Mouse (Mus musculus) heart, embryonic 10.5 days (tissue): ENCODE data around the gene BC048562. TPM values are rescaled to one million over a fixed set of nuclear protein-coding genes. Genes with fewer than 3 reads are reported as not detected.

Source experiments
- DNase-seq: peaks from one replicate; pipeline ENCODE4 v3.0.0-alpha.2; 2017; ENCODE audit warnings: low spot score
- H3K27ac ChIP-seq: fragments of 300-500 bp; sonication (generic); 2 replicates; pipeline ENCODE4 v1.5.1; 2016; ENCODE audit warnings: mild to moderate bottlenecking
- H3K27me3 ChIP-seq: fragments of 300-500 bp; sonication (generic); 2 replicates; pipeline ENCODE4 v1.6.1; 2016; ENCODE audit warnings: mild to moderate bottlenecking; ENCODE audit not compliant: poor library complexity, insufficient read depth, severe bottlenecking
- H3K36me3 ChIP-seq: fragments of 300-500 bp; sonication (generic); 2 replicates; pipeline ENCODE4 v1.6.1; 2016; ENCODE audit warnings: mild to moderate bottlenecking, moderate library complexity
- H3K4me1 ChIP-seq: fragments of 300-500 bp; sonication (generic); 2 replicates; pipeline ENCODE4 v1.6.1; 2016; ENCODE audit warnings: mild to moderate bottlenecking
- H3K4me3 ChIP-seq: fragments of 300-500 bp; sonication (generic); 2 replicates; pipeline ENCODE4 v1.5.1; 2016; ENCODE audit warnings: mild to moderate bottlenecking, moderate library complexity
- H3K9me3 ChIP-seq: fragments of 300-500 bp; sonication (generic); 2 replicates; pipeline ENCODE4 v1.6.1; 2016; ENCODE audit warnings: mild to moderate bottlenecking, moderate library complexity
- WGBS: fragments of 180-500 bp; shearing (Covaris S2); methylation state at CpG from one replicate; pipeline ENCODE4 v1.1.7; 2016; 5-methylcytosine and 5-hydroxymethylcytosine counted together
- polyA plus RNA-seq: library from polyadenylated mRNA; unstranded; fragments of >200 nt; fragmentation: Nextera tagmentation; extraction: Ambion mirVana; gene quantifications from 2 replicates; pipeline ENCODE4 v1.2.1, GENCODE M21; 2016

The BC048562 gene
- polyA plus RNA-seq, 1 experiment from 2014 or later, result not detected

- Histone ChIP-seq H3K36me3 (no peaks in the 10 kb centered on the region), H3K9me3 (no peaks in the 10 kb centered on the region), H3K4me3 (no peak overlapping the region), H3K27ac (no peak overlapping the region), H3K4me1 (no peaks in the 10 kb centered on the region), H3K27me3 (no peaks in the 10 kb centered on the region)
- 64% methylated on average over 1 of the region's 1 CpGs for WGBS
- DNase-seq, result no peak
Observed at GRCm38 (mm10) chr9:108412221-108412620, 24.1 kb upstream of the BC048562 start.

DNA sequence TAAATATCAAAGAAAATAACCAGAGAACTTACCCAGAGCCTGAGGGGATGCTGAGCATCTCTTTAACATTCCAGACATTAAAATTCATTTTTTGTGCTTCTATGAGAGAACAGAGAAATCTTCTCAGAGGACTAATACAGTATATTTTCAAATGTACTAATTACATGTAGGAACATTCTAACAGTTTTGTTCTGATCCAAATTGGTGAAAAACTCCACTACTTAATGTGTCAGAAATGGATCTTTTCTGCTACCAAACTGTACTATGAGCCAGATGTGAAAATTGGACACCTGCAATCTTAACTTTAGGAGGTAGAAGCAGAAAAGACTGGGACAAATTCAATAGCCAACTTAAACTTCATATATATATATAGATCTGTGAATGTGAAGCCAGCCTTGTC lies 7.9 kb upstream of the BC048562 start, which contains the start of gene Ccdc36:
Ccdc36 (minus strand) TSS at position 101 of the 400 bp plus-strand sequence.
- Histone ChIP-seq H3K27me3 (no peaks in the 10 kb centered on the region; the same call in 1 of the 2 replicates), H3K36me3 (no peaks in the 10 kb centered on the region), H3K9me3 (no peaks in the 10 kb centered on the region), H3K27ac (no peak within 1 kb of the TSS), H3K4me1 (no peaks in the 10 kb centered on the region), H3K4me3 (no peak within 1 kb of the TSS)
- DNase-seq, result no peak

DNA sequence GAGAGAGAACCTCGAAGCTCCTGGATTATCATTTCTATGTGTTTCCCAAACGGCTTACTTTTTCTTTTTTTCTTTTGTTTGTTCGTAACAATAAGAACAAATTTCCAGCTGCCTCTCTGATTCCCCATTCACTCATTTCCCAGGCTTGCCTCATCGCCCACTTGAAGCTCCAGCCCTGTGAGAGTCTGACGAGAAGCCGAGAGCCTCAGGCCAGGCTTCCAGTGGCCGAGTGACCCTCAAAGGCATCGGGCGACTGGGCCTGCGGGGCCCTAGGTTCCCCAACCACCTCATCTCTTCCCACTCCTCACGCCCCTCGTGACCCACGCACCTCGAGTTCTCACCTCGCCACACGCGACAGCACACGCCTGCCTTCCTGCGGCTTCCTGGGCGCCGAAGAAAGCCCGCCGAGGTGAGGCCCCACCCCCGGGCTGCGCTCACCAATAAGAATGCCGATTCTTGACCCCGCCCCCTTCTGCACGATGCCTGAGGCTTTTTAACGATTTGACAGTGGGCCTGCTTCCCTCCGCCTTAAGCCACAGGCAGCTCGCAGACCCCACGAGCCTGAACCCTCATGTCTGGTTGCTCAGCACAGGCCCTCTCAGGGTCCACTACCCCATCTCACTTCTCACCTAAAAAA lies 4.7 kb upstream of the BC048562 start:
- 40% methylated on average over 32 of the region's 32 CpGs for WGBS
- Histone ChIP-seq H3K9me3 (no peaks in the 10 kb centered on the region), H3K36me3 (no peaks in the 10 kb centered on the region), H3K4me1 (no peaks in the 10 kb centered on the region), H3K4me3 (peak overlapping the region; percentile 48), H3K27ac (0 out of 2 replicates have a peak overlapping the region, but pooled peaks have one; percentile 37), H3K27me3 (no peaks in the 10 kb centered on the region; the same call in 1 of the 2 replicates)
- peak; percentile 84 for DNase-seq

DNA sequence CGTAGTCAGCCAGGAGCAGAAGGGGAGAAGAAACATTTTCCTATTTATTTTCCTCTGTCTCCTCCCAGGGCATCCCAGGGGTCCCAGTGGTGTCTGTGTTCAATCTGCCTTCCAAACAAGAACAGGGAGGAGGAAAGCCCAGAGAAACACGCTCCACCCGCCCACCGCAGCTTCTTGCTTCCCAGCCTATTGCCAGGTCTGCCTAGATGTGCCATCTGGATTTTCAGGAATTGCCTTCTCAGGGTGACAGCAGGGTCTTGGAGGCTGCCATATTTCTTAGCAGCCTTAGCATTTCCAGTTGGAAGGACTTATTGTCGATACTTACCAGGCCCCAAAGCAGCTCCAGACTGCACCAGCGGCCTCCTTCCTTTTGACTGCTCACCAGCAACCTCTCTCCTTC lies 2.9 kb downstream of the BC048562 start:
- H3K9me3 ChIP-seq, result no peaks in the 10 kb centered on the region
- DNase-seq, result no peak
- 84% methylated on average over 6 of the region's 6 CpGs for WGBS
- no peak overlapping the region for H3K4me3 ChIP-seq
- peaks cover 14% of the 10 kb centered on the region; the same call in 1 of the 2 replicates for H3K4me1 ChIP-seq
- no peaks in the 10 kb centered on the region for H3K27me3 ChIP-seq
- no peak overlapping the region for H3K27ac ChIP-seq
- H3K36me3 ChIP-seq, result no peaks in the 10 kb centered on the region

DNA sequence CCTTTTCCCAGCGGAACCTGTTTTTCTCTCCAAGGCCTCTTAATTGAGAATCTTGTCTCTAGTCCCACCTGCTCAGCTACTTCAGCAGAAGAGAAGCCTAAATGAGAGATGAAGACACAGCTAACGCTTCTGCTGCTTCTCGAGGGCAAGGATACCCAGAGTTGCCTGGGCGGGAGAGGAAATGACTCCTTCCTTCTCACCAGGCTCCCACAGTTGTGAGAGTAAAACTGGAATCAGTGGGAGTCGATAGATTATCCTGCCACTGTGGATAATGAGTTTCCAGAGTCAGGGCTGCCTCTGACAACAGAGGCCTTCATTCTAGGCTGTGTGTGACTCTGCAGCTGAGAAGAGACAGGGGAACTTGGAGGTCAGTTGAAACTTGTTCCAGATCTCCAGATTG lies 4.2 kb downstream of the BC048562 start:
- Histone ChIP-seq H3K27ac (peak overlapping the region; percentile 18), H3K36me3 (no peaks in the 10 kb centered on the region), H3K4me3 (no peak overlapping the region), H3K4me1 (peaks cover 15% of the 10 kb centered on the region; the same call in 1 of the 2 replicates), H3K9me3 (no peaks in the 10 kb centered on the region), H3K27me3 (no peaks in the 10 kb centered on the region)
- WGBS, result 58% methylated on average over 5 of the region's 5 CpGs
- peak; percentile 45 for DNase-seq

DNA sequence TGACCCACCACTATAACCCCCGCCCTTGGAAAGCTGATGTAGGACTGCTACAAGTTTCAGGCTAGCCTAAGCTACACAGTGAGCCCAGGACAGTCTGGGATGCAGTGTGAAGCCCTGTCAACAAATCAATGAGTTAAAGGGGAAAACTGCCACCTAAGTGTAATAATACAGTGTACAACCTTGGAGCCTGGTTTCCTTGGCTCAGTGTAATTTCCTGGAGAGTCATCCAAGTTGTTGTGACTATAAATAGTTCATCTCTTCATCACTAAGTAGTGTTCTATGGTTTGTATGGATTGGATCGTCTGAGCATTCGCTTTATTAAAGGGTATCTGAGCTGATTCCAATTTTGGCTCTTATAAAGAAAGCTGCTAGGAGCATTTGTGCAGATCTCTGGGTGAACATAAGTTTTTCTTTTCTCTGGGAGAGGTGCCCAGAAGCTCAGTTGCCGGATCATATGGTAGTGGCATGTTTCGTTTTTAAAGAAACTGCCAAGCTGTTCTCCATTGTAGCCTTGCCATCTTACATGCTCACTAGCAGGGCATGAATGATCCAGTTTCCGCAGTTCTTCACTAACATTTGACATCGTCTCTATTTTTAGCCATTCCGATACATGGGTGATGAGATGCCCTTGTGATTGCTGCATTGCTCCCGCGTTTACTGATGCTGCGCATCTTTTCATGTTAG lies 5.1 kb downstream of the BC048562 start:
- Histone ChIP-seq H3K4me1 (peaks cover 20% of the 10 kb centered on the region; the same call in 1 of the 2 replicates), H3K9me3 (no peaks in the 10 kb centered on the region), H3K27me3 (no peaks in the 10 kb centered on the region), H3K27ac (no peak overlapping the region), H3K4me3 (no peak overlapping the region), H3K36me3 (no peaks in the 10 kb centered on the region)
- DNase-seq, result no peak
- 75% methylated on average over 11 of the region's 11 CpGs for WGBS

- 55% methylated on average over 9 of the region's 9 CpGs for WGBS
Observed at GRCm38 (mm10) chr9:108445125-108445524, 8.8 kb downstream of the BC048562 start.

DNA sequence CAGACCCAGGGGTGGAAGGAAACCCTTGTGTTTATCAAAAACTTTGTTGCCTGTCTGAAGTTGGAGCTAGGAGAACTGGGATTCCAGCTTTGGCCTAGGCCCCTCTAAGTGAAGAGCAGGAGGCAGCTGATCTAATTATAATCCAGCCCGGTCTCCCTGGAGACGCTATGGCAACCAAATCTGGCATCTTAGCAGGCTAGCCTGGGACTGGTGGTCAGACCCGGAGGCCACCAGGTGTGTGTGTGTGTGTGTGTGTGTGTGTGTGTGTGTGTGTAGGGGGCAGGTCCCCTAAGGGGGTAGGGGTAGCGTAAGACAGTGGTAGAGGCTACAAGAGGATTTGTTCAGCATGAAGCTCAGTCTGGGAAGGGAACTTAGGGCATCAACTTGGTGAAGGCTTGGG lies 13.6 kb downstream of the BC048562 start:
- WGBS, result 38% methylated on average over 4 of the region's 4 CpGs
- Histone ChIP-seq H3K4me3 (peak overlapping the region; percentile 74), H3K9me3 (no peaks in the 10 kb centered on the region), H3K27me3 (no peaks in the 10 kb centered on the region), H3K36me3 (peaks cover 22% of the 10 kb centered on the region), H3K4me1 (peaks cover 59% of the 10 kb centered on the region), H3K27ac (peak overlapping the region; percentile 95)
- DNase-seq, result peak; percentile 92

More at GRCm38 (mm10) chr9:108445125-108445524, 8.8 kb downstream of the BC048562 start:
- Histone ChIP-seq H3K27me3 (no peaks in the 10 kb centered on the region), H3K9me3 (no peaks in the 10 kb centered on the region), H3K4me1 (peaks cover 34% of the 10 kb centered on the region), H3K27ac (no peak overlapping the region), H3K36me3 (peaks cover 20% of the 10 kb centered on the region), H3K4me3 (no peak overlapping the region)
- DNase-seq, result no peak

- H3K4me3 ChIP-seq, result peak overlapping the region; percentile 74
- H3K27me3 ChIP-seq, result no peaks in the 10 kb centered on the region
- no peaks in the 10 kb centered on the region for H3K9me3 ChIP-seq
- H3K27ac ChIP-seq, result peak overlapping the region; percentile 95
- H3K4me1 ChIP-seq, result peaks cover 60% of the 10 kb centered on the region
- peaks cover 23% of the 10 kb centered on the region for H3K36me3 ChIP-seq
- DNase-seq, result peak; percentile 93
- 47% methylated on average over 21 of the region's 21 CpGs for WGBS
Observed at GRCm38 (mm10) chr9:108450292-108451169, 14.2 kb downstream of the BC048562 start.

DNA sequence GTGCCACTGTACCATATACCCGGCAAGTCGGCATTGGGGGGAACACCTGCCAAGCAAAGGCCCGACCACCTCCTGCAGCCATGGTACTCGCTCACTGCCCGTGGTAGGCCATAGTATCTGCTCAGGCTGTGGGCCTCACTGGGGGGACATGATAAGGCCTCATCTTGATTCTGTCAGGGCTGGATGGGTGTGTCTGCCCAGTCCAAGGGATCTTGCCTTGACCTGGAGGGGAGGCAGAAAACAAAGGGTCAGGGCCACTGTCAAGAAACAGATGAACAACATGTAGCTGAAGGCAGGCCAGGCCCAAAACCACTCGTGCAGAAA lies 14.8 kb downstream of the BC048562 start:
- Histone ChIP-seq H3K9me3 (no peaks in the 10 kb centered on the region), H3K36me3 (peaks cover 23% of the 10 kb centered on the region), H3K27ac (peak overlapping the region; percentile 95), H3K4me3 (peak overlapping the region; percentile 74), H3K27me3 (no peaks in the 10 kb centered on the region), H3K4me1 (peaks cover 61% of the 10 kb centered on the region)
- 53% methylated on average over 6 of the region's 6 CpGs for WGBS
- DNase-seq, result peak; percentile 84

DNA sequence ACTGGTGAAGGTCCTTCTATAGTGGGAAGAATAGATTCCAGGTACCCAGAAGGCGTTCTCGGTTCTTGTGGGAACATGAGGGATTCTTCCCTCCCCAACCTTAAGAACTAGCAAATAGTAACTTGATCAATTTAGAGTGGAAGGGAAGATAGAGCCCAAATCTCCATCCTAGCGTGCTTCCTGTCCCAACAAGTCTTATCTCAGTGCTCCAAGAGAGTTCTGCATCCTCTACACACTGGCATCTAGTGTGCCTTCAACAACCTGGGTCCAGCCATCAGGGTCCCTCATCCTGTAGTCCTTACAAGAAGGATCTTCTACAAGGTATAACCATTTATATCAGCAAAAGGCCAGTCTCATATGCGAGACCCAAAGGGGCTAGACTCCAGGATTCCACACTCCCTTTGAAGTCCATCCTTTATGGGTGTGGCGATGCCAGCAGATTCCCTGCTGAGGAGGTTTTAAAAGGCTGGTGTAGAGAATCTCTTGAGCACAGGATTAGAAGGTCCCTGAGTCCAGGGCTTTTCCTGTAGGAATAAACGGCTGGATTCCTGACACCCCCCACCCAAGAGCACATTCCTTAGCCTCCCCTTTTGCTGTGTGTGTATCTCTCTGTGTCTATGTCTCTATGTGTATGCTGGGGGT lies 15.4 kb downstream of the BC048562 start:
- Histone ChIP-seq H3K4me1 (peaks cover 64% of the 10 kb centered on the region), H3K4me3 (peak overlapping the region; percentile 74), H3K27me3 (no peaks in the 10 kb centered on the region), H3K27ac (peak overlapping the region; percentile 95), H3K9me3 (no peaks in the 10 kb centered on the region), H3K36me3 (peaks cover 23% of the 10 kb centered on the region)
- no peak for DNase-seq
- WGBS, result 38% methylated on average over 6 of the region's 6 CpGs

- WGBS, result under 1% methylated on average over 40 of the region's 40 CpGs
Observed at GRCm38 (mm10) chr9:108452291-108452906, 16.1 kb downstream of the BC048562 start.

More at GRCm38 (mm10) chr9:108452291-108452906, 16.1 kb downstream of the BC048562 start:
- peak; percentile 96 for DNase-seq
- H3K4me1 ChIP-seq, result peaks cover 64% of the 10 kb centered on the region
- peak overlapping the region; percentile 74 for H3K4me3 ChIP-seq
- H3K27ac ChIP-seq, result peak overlapping the region; percentile 95
- no peaks in the 10 kb centered on the region for H3K27me3 ChIP-seq
- H3K9me3 ChIP-seq, result no peaks in the 10 kb centered on the region
- H3K36me3 ChIP-seq, result peaks cover 22% of the 10 kb centered on the region
